Comparison of ENCODE assay signal across 9 mouse cellular contexts in the genomic region with DNA sequence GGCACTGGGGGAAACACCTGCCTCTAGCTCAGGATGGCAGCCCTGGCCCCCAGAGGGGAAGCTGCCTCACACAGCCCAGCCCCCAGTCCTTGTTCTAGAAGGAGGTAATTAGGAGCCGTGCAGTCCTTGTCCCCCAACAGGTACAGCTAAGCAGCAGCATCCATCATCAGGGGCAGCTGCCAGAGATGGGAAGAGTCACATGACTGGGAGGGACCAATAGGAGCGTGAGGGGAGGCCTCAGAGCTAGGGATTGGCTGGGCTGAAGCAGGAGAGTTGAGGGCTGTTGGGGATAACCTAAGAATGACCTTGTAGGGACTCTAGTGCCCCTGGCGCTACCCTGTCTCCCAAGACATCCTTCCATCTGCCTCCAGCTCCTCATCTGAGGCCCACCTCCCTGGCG. TPM values are rescaled to one million over a fixed set of nuclear protein-coding genes. Genes with fewer than 3 reads are reported as not detected.
DNase-seq lines count a peak whose midpoint lies in the region; ATAC-seq lines count a peak whose summit lies in the region.
"Had no signal": no experiment of that assay in that cellular context is flagged by ENCODE, and none has a peak within 500 bp of the region (broad histone marks: within the 10 kb centered on the region; RNA-seq: fewer than 3 reads in every experiment).

No protein-coding gene starts in this region.

- H3K36me3 ChIP-seq in heart, embryonic 15.5 days, result no peaks in the 10 kb centered on the region
- H3K36me3 ChIP-seq in hindbrain, embryonic 12.5 days, result no peaks in the 10 kb centered on the region
- no peaks in the 10 kb centered on the region for H3K36me3 ChIP-seq in midbrain, embryonic 15.5 days (replicated peaks)
- H3K36me3 ChIP-seq: lung, embryonic 15.5 days had no signal

- no peak overlapping the region for H3K9ac ChIP-seq in heart, embryonic 15.5 days
- H3K9ac ChIP-seq in hindbrain, embryonic 12.5 days, result no peak overlapping the region
- H3K9ac ChIP-seq in midbrain, embryonic 15.5 days, result no peak overlapping the region
- H3K9ac ChIP-seq: lung, embryonic 15.5 days had no signal

- no peak for DNase-seq in heart, adult 9 months (ENCODE audit: low spot score in 2 of 2)
- DNase-seq in R1 (ENCODE audit: low read depth, low spot score), result peak; percentile 81
- DNase-seq in urinary bladder, adult 2 months (ENCODE audit: low spot score), result no peak
- DNase-seq in left cerebral cortex, adult 8-10 months (ENCODE audit: low spot score in 2 of 2), result no peak
- DNase-seq in left cerebral cortex, postnatal 10 days (ENCODE audit: extremely low spot score in 1 of 2, low spot score in 2 of 2), result no peak

- H3K9me3 ChIP-seq in heart, embryonic 15.5 days (replicated peaks), result no peaks in the 10 kb centered on the region
- no peaks in the 10 kb centered on the region for H3K9me3 ChIP-seq in hindbrain, embryonic 12.5 days (replicated peaks)
- H3K9me3 ChIP-seq in midbrain, embryonic 15.5 days, result no peaks in the 10 kb centered on the region
- H3K9me3 ChIP-seq: lung, embryonic 15.5 days had no signal

- peaks cover 61% of the 10 kb centered on the region for H3K27me3 ChIP-seq in heart, embryonic 15.5 days
- H3K27me3 ChIP-seq in hindbrain, embryonic 12.5 days, result peaks cover 63% of the 10 kb centered on the region
- H3K27me3 ChIP-seq in midbrain, embryonic 15.5 days (replicated peaks), result 0 out of 2 replicates have a peak, but pooled peaks cover 5% of the 10 kb centered on the region

- ATAC-seq in heart, embryonic 15.5 days (replicated peaks; ENCODE audit: insufficient number of reproducible peaks, insufficient read depth, low FRiP score, low read depth), result peak; percentile 21; the same call in 1 of the 2 replicates
- ATAC-seq in hindbrain, embryonic 12.5 days (ENCODE audit: low FRiP score), result peak; percentile 79
- ATAC-seq in midbrain, embryonic 15.5 days (replicated peaks), result peak; percentile 80

- H3K4me3 ChIP-seq in heart, embryonic 15.5 days, result no peak overlapping the region
- H3K4me3 ChIP-seq in hindbrain, embryonic 12.5 days, result no peak overlapping the region
- H3K4me3 ChIP-seq in midbrain, embryonic 15.5 days, result no peak overlapping the region
- H3K4me3 ChIP-seq: lung, embryonic 15.5 days had no signal

- peaks cover 28% of the 10 kb centered on the region for H3K4me1 ChIP-seq in heart, embryonic 15.5 days (replicated peaks)
- peaks cover 36% of the 10 kb centered on the region for H3K4me1 ChIP-seq in hindbrain, embryonic 12.5 days
- peaks cover 22% of the 10 kb centered on the region for H3K4me1 ChIP-seq in midbrain, embryonic 15.5 days

- 27% methylated on average over 4 of the region's 4 CpGs for WGBS in heart, embryonic 15.5 days
- 5% methylated on average over 4 of the region's 4 CpGs for WGBS in hindbrain, embryonic 12.5 days
- WGBS in midbrain, embryonic 15.5 days, result 18% methylated on average over 4 of the region's 4 CpGs

- intact Hi-C loops in left cerebral cortex, postnatal 10 days (cut with DNase I), result no loop called here

- H3K4me2 ChIP-seq in heart, embryonic 15.5 days, result no peak overlapping the region
- H3K4me2 ChIP-seq in hindbrain, embryonic 12.5 days (replicated peaks), result 0 out of 2 replicates have a peak overlapping the region, but pooled peaks have one; percentile 24
- H3K4me2 ChIP-seq in midbrain, embryonic 15.5 days, result no peak overlapping the region
- H3K4me2 ChIP-seq: lung, embryonic 15.5 days had no signal

- H3K27ac ChIP-seq in heart, embryonic 15.5 days, result no peak overlapping the region
- peak overlapping the region; percentile 92 for H3K27ac ChIP-seq in hindbrain, embryonic 12.5 days
- H3K27ac ChIP-seq in midbrain, embryonic 15.5 days, result 0 out of 2 replicates have a peak overlapping the region, but pooled peaks have one; percentile 31
- H3K27ac ChIP-seq: lung, embryonic 15.5 days had no signal

RNA-seq across cellular contexts. Expression of a gene that starts 33.1 kb away (rescaled TPM):
- 14.1 and 16.8 TPM in 2 replicates for polyA plus RNA-seq in heart, embryonic 15.5 days (2015; fragmentation: Nextera tagmentation; extraction: Ambion mirVana)
- 31.3 and 34.4 TPM in 2 replicates for polyA plus RNA-seq in hindbrain, embryonic 12.5 days (2016; fragmentation: Nextera tagmentation; extraction: Ambion mirVana)
- 23.4 and 24.2 TPM in 2 replicates for polyA plus RNA-seq in midbrain, embryonic 15.5 days (2015; fragmentation: Nextera tagmentation; extraction: Ambion mirVana)
- polyA plus RNA-seq in urinary bladder, adult 2 months (2012; rRNA removed), result 15.1 and 18.5 TPM in 2 replicates
- 10 to 100 TPM; 18.9 to 24.5 (median 19.8) TPM for total RNA-seq in left cerebral cortex, adult 8-10 months (2022)
- 10 to 100 TPM; 17.5 to 18.2 TPM for total RNA-seq in left cerebral cortex, postnatal 10 days (2021)

Comparison
In these comparisons a context has a peak if more than half of its experiments do, and no peak if none do; other contexts are left out.
1. ATAC-seq: peak in every context shown above with its lines; median percentile 80 in midbrain, embryonic 15.5 days; 79 in hindbrain, embryonic 12.5 days; 21 in heart, embryonic 15.5 days.